Mouse (Mus musculus) right cerebral cortex, adult 2 months (tissue): ENCODE measurements around the gene Ptpn4.

Source experiments
- DNase-seq, 2 experiments: peaks; one replicate each; pipeline ENCODE4 v3.0.0; 2021 to 2022; ENCODE audit warnings: low spot score in 2 of 2

The Ptpn4 gene

GRCm38 (mm10) chr1:119837035-119837751 lies at the start of gene Ptpn4:
Ptpn4 (minus strand) TSS chr1:119837613.
- peak; percentile 98 for DNase-seq

GRCm38 (mm10) chr1:119886320-119886719 lies 48.9 kb upstream of the Ptpn4 start:
- DNase-seq: peak in 1 of 2 experiments; percentile 23

- DNase-seq: peak in 1 of 2 experiments; percentile 69
Observed at GRCm38 (mm10) chr1:119884272-119884671, 46.9 kb upstream of the Ptpn4 start.

GRCm38 (mm10) chr1:119878909-119879308 lies 41.5 kb upstream of the Ptpn4 start:
- DNase-seq: peak; percentile 48 to 66

- no peak for DNase-seq
Observed at GRCm38 (mm10) chr1:119877469-119877868, 40.1 kb upstream of the Ptpn4 start.

GRCm38 (mm10) chr1:119868395-119869161 lies 31.2 kb upstream of the Ptpn4 start:
- DNase-seq: no peak

- no peak for DNase-seq
Observed at GRCm38 (mm10) chr1:119867300-119867699, 29.9 kb upstream of the Ptpn4 start.

GRCm38 (mm10) chr1:119865311-119865710 lies 27.9 kb upstream of the Ptpn4 start:
- no peak for DNase-seq

- no peak for DNase-seq
Observed at GRCm38 (mm10) chr1:119863507-119864296, 26.3 kb upstream of the Ptpn4 start.

GRCm38 (mm10) chr1:119859566-119859965 lies 22.2 kb upstream of the Ptpn4 start:
- DNase-seq: no peak

GRCm38 (mm10) chr1:119852980-119853379 lies 15.6 kb upstream of the Ptpn4 start:
- no peak for DNase-seq

GRCm38 (mm10) chr1:119852339-119852738 lies 14.9 kb upstream of the Ptpn4 start:
- no peak for DNase-seq

GRCm38 (mm10) chr1:119849146-119849935 lies 11.9 kb upstream of the Ptpn4 start:
- no peak for DNase-seq

GRCm38 (mm10) chr1:119845321-119845720 lies 7.9 kb upstream of the Ptpn4 start:
- DNase-seq: no peak

GRCm38 (mm10) chr1:119843121-119843520 lies 5.7 kb upstream of the Ptpn4 start:
- no peak for DNase-seq

- DNase-seq: no peak
Observed at GRCm38 (mm10) chr1:119838241-119838640, 828 bp upstream of the Ptpn4 start.

GRCm38 (mm10) chr1:119836479-119837015 lies 866 bp downstream of the Ptpn4 start:
- DNase-seq: peak; percentile 16 to 26

- no peak for DNase-seq
Observed at GRCm38 (mm10) chr1:119835726-119836478, 1.5 kb downstream of the Ptpn4 start.

GRCm38 (mm10) chr1:119828160-119828559 lies 9.3 kb downstream of the Ptpn4 start:
- no peak for DNase-seq

- peak in 1 of 2 experiments; percentile 41 for DNase-seq
Observed at GRCm38 (mm10) chr1:119818704-119819103, 18.7 kb downstream of the Ptpn4 start.
